Mouse (Mus musculus) embryonic facial prominence, embryonic 11.5 days (tissue): ENCODE data around the gene Rufy3. TPM values are rescaled to one million over a fixed set of nuclear protein-coding genes. Genes with fewer than 3 reads are reported as not detected.

Experiments used
- ATAC-seq: fragments of 200-750 bp; cut with Nextera tagmentation; replicated peaks from 2 replicates; pipeline ENCODE4 v1.8.0; 2017; ENCODE audit warnings: low read depth; ENCODE audit not compliant: insufficient number of reproducible peaks, low FRiP score, low TSS enrichment
- DNase-seq: peaks from one replicate; pipeline ENCODE4 v3.0.0-alpha.2; 2015; ENCODE audit warnings: low spot score
- H3K27ac ChIP-seq: fragments of 300-500 bp; sonication (generic); replicated peaks from 2 replicates; pipeline ENCODE4 v1.5.1; 2014; ENCODE audit warnings: mild to moderate bottlenecking, low read depth, low read length, control low read depth
- H3K27me3 ChIP-seq: fragments of 300-500 bp; sonication (generic); 2 replicates; pipeline ENCODE4 v1.6.1; 2014; ENCODE audit warnings: mild to moderate bottlenecking, low read length, moderate library complexity, mixed read lengths; ENCODE audit not compliant: control insufficient read depth, insufficient read depth
- H3K36me3 ChIP-seq: fragments of 300-500 bp; sonication (generic); replicated peaks from 2 replicates; pipeline ENCODE4 v1.6.1; 2014; ENCODE audit warnings: low read depth, mild to moderate bottlenecking, low read length, moderate library complexity, mixed read lengths; ENCODE audit not compliant: control insufficient read depth, insufficient read depth
- H3K4me1 ChIP-seq: fragments of 300-500 bp; sonication (generic); 2 replicates; pipeline ENCODE4 v1.6.1; 2014; ENCODE audit warnings: low read length, mixed read lengths; ENCODE audit not compliant: control insufficient read depth, insufficient read depth
- H3K4me2 ChIP-seq: fragments of 300-500 bp; sonication (generic); 2 replicates; pipeline ENCODE4 v1.6.1; 2014; ENCODE audit warnings: low read depth, mild to moderate bottlenecking, control low read depth, low read length, moderate library complexity
- H3K4me3 ChIP-seq: fragments of 300-500 bp; sonication (generic); 2 replicates; pipeline ENCODE4 v1.5.1; 2014; ENCODE audit warnings: low read depth, low read length, control low read depth
- H3K9ac ChIP-seq: fragments of 300-500 bp; sonication (generic); replicated peaks from 2 replicates; pipeline ENCODE4 v1.6.1; 2014; ENCODE audit warnings: mild to moderate bottlenecking, control low read depth, low read length
- H3K9me3 ChIP-seq: fragments of 300-500 bp; sonication (generic); replicated peaks from 2 replicates; pipeline ENCODE4 v1.6.1; 2016; ENCODE audit warnings: mild to moderate bottlenecking, low read length, inconsistent platforms, mixed read lengths; ENCODE audit not compliant: control insufficient read depth
- WGBS: fragments of 180-500 bp; shearing (Covaris S2); extraction: QIAGEN DNeasy Blood & Tissue Kit; methylation state at CpG from one replicate; pipeline ENCODE4 v1.1.7; 2014; 5-methylcytosine and 5-hydroxymethylcytosine counted together
- polyA plus RNA-seq: library from polyadenylated mRNA; unstranded; fragments of >200 nt; fragmentation: Nextera tagmentation; extraction: Ambion mirVana; gene quantifications from 2 replicates; pipeline ENCODE4 v1.2.1, GENCODE M21; 2014

The Rufy3 gene
- polyA plus RNA-seq, 1 experiment from 2014 or later = 34.1 TPM

- ATAC-seq (no peak), DNase-seq (no peak)
- Histone ChIP-seq H3K27ac (no peak overlapping the region), H3K4me1 (no peaks in the 10 kb centered on the region), H3K4me3 (no peak overlapping the region), H3K9ac (no peak overlapping the region), H3K4me2 (no peak overlapping the region), H3K36me3 (peaks cover 3% of the 10 kb centered on the region; the same call in 1 of the 2 replicates), H3K9me3 (no peaks in the 10 kb centered on the region), H3K27me3 (no peaks in the 10 kb centered on the region)
- WGBS = 91% methylated on average over 9 of the region's 9 CpGs
These were observed 78.7 kb downstream of the Rufy3 start for GRCm38 (mm10) chr5:88643491-88643890.

GRCm38 (mm10) chr5:88644901-88645300, 80.1 kb downstream of the Rufy3 start:
- H3K9me3 ChIP-seq = no peaks in the 10 kb centered on the region
- DNase-seq (no peak), ATAC-seq (no peak)
- no peak overlapping the region for H3K9ac ChIP-seq
- no peaks in the 10 kb centered on the region for H3K27me3 ChIP-seq
- no peak overlapping the region for H3K4me3 ChIP-seq
- no peaks in the 10 kb centered on the region for H3K4me1 ChIP-seq
- H3K4me2 ChIP-seq = no peak overlapping the region
- no peak overlapping the region for H3K27ac ChIP-seq
- peaks cover 3% of the 10 kb centered on the region; the same call in 1 of the 2 replicates for H3K36me3 ChIP-seq
- 85% methylated on average over 2 of the region's 2 CpGs for WGBS

GRCm38 (mm10) chr5:88645405-88645804, 80.6 kb downstream of the Rufy3 start:
- DNase-seq = no peak
- no peak for ATAC-seq

GRCm38 (mm10) chr5:88649250-88650173, 84.7 kb downstream of the Rufy3 start:
- no peak for DNase-seq
- Histone ChIP-seq H3K4me2 (no peak overlapping the region), H3K9ac (no peak overlapping the region), H3K36me3 (peaks cover 2% of the 10 kb centered on the region; the same call in 1 of the 2 replicates), H3K4me1 (no peaks in the 10 kb centered on the region), H3K27ac (no peak overlapping the region), H3K27me3 (no peaks in the 10 kb centered on the region), H3K4me3 (no peak overlapping the region), H3K9me3 (no peaks in the 10 kb centered on the region)
- WGBS = 90% methylated on average over 17 of the region's 17 CpGs
- ATAC-seq = no peak

More at GRCm38 (mm10) chr5:88645405-88645804, 80.6 kb downstream of the Rufy3 start:
- Histone ChIP-seq H3K9me3 (no peaks in the 10 kb centered on the region), H3K9ac (no peak overlapping the region), H3K36me3 (peaks cover 4% of the 10 kb centered on the region; the same call in 1 of the 2 replicates), H3K4me1 (no peaks in the 10 kb centered on the region), H3K27me3 (no peaks in the 10 kb centered on the region), H3K4me3 (no peak overlapping the region), H3K27ac (no peak overlapping the region), H3K4me2 (no peak overlapping the region)
- 76% methylated on average over 5 of the region's 5 CpGs for WGBS

DNA sequence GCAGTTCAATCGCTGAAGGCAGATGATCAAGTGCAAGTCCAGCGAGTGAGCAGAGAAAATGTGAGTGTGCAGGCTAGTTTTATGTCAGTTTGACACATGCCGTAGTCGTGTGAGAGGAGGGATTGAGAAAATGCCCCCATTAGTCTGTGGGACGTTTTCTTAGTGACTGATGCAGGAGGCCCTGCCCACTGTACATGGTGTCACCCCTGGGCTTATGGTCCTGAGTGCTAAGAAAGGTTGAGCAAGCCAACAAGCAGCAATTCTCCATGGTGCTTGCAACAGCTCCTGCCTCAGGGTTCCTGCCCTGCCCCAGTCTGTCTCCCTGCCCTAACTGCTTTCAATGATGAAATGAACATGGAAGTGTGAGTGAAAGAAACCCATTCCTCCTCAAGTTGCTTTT, 87.7 kb downstream of the Rufy3 start:
- H3K9me3 ChIP-seq = no peaks in the 10 kb centered on the region
- H3K9ac ChIP-seq = no peak overlapping the region
- H3K27me3 ChIP-seq = no peaks in the 10 kb centered on the region
- ATAC-seq = no peak
- no peak overlapping the region for H3K4me3 ChIP-seq
- no peaks in the 10 kb centered on the region for H3K4me1 ChIP-seq
- no peak overlapping the region for H3K27ac ChIP-seq
- 83% methylated on average over 5 of the region's 5 CpGs for WGBS
- peaks cover 2% of the 10 kb centered on the region; the same call in 1 of the 2 replicates for H3K36me3 ChIP-seq
- DNase-seq = no peak
- H3K4me2 ChIP-seq = no peak overlapping the region

- DNase-seq = no peak
- H3K36me3 ChIP-seq = no peaks in the 10 kb centered on the region; the same call in none of the 2 replicates
- no peaks in the 10 kb centered on the region for H3K27me3 ChIP-seq
- WGBS = 92% methylated on average over 1 of the region's 1 CpGs
- no peak overlapping the region for H3K9ac ChIP-seq
- no peak; the same call in 1 of the 2 replicates for ATAC-seq
- no peaks in the 10 kb centered on the region for H3K9me3 ChIP-seq
- H3K4me1 ChIP-seq = no peaks in the 10 kb centered on the region
- no peak overlapping the region for H3K27ac ChIP-seq
- H3K4me2 ChIP-seq = no peak overlapping the region
- H3K4me3 ChIP-seq = no peak overlapping the region
These were observed 93.0 kb downstream of the Rufy3 start for GRCm38 (mm10) chr5:88657868-88658267.

- Histone ChIP-seq H3K36me3 (peaks cover 14% of the 10 kb centered on the region), H3K4me3 (no peak overlapping the region), H3K9me3 (no peaks in the 10 kb centered on the region)
These were observed 98.3 kb downstream of the Rufy3 start for GRCm38 (mm10) chr5:88663151-88663550.

DNA sequence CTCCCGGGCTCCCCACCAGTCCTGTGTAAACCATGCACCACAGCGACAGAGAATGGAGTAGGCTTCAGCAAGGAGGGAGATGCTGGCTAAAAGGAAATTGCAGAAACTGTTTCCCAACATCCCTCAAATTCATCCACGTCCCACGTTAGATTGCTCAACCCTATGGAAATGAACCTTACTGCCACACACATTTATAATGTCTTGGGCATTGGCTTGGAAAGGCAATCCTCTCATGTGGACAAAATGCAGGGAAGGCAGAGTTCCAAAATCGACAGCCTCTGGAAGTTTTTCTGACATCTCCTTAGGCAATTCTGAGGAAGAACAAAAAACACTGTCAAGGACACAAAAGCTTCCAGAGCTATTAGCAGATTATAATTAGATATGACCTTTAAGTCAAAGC, 99.0 kb downstream of the Rufy3 start:
- no peak overlapping the region for H3K4me2 ChIP-seq
- H3K4me3 ChIP-seq = no peak overlapping the region
- no peak overlapping the region for H3K9ac ChIP-seq
- no peak for DNase-seq
- peaks cover 14% of the 10 kb centered on the region for H3K36me3 ChIP-seq
- H3K27ac ChIP-seq = no peak overlapping the region
- no peaks in the 10 kb centered on the region for H3K27me3 ChIP-seq
- ATAC-seq = no peak
- H3K4me1 ChIP-seq = no peaks in the 10 kb centered on the region
- WGBS = 88% methylated on average over 5 of the region's 5 CpGs
- H3K9me3 ChIP-seq = no peaks in the 10 kb centered on the region

More at GRCm38 (mm10) chr5:88663151-88663550, 98.3 kb downstream of the Rufy3 start:
- H3K4me1 ChIP-seq = no peaks in the 10 kb centered on the region
- H3K27ac ChIP-seq = no peak overlapping the region
- DNase-seq (no peak), ATAC-seq (no peak)
- H3K9ac ChIP-seq = no peak overlapping the region
- 96% methylated on average over 3 of the region's 3 CpGs for WGBS
- H3K27me3 ChIP-seq = no peaks in the 10 kb centered on the region
- H3K4me2 ChIP-seq = no peak overlapping the region
